Mouse (Mus musculus): ENCODE measurements around the gene Scimp.

The Scimp gene

DNA sequence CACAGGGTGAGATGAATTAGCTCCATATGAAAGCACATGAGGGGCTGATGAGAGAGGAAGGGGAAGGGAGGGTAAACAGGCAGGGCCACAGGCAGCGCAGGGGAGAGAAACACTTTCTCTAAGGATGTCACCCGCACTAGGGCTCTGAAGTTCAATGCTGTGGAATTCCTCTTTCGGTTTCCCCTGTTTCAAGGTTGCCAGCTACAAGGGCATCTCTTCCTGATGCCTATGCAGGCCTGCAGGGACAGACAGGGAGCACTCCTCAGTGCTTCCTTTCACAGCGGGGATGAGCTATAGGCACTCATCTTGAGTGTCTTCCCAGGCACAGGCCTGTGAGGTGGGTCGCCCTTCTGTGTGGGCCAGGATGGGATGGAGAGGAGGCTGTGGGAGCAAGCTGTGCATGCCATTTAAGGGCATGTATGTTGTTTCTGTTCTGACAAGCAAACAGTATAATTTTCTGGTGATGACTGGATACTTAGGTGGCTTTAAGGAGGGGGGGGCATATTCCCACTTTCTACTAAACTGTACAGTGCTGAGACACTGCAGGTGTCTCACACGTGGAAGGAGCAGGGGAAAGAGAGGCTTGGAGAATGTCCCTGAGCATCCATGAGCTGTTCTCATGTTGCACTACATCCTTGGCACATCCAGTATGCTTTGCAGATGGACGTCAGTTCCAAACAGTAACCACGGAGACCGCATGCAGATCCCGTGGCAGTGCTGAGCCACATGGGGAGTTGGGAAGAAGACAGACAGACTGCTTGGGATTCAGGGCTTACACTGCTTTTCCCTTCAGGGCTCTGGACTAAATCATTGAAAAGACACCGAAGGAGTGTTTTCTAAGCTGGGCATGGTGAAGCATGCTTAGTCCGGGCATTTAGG is 69.6 kb downstream of the Scimp start:
- in situ Hi-C loops (cut with MboI; ENCODE audit: low pct_unique_long_range_greater_than_20kb in 1 of 2, low sequenced_read_pairs in 2 of 2, unreplicated experiment in 1 of 2): no loop called here

DNA sequence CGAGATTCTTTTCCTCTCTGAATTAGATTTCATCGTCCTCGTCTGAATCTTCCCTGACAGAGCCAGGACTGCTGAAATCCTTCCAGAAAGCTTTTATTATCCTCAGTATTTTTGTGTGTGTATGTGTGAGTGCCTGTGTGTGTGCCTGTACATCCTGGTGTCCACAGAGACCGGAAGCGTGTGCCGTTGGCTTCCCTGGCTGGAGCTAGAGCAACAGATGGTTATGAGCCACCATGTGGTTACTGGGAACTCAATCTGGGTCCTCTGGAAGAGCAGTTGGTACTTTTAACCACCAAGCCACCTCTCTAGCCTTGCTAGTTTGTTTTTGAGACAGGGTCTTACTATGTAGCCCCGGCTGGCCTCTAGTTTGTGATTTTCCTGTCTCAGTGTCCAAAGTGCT is 70.3 kb downstream of the Scimp start:
- in situ Hi-C loops (cut with MboI; ENCODE audit: low pct_unique_long_range_greater_than_20kb in 1 of 2, low sequenced_read_pairs in 2 of 2, unreplicated experiment in 1 of 2): no loop called here

DNA sequence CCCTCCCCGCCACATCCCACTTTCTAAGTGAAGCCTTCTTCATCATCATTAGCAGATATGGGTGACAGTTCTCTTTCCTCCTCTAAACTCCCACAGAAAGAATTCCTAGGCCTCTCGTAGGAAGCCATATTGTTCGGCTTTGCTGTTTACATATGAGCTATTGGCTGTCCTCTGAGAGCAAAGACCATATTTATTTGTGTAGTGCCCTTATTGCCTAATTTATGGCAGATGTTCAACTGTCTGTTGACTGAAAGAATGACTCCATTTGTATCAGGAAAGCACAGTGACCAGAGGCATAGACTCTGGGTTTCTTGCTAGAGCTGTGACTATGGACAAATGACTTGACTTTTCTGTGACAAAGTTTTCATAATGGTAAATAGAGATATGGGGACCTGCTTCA is 70.8 kb downstream of the Scimp start:
- in situ Hi-C loops (cut with MboI; ENCODE audit: low pct_unique_long_range_greater_than_20kb in 1 of 2, low sequenced_read_pairs in 2 of 2, unreplicated experiment in 1 of 2): no loop called here

All from mouse embryonic stem cell (cell line).